Mouse (Mus musculus): ENCODE data around the gene Col5a3. TPM values are rescaled to one million over a fixed set of nuclear protein-coding genes. Genes with fewer than 3 reads are reported as not detected.
"Not testable (repeated sequence)": the region's sequence is repeated elsewhere in the genome, so short reads cannot be mapped to it uniquely, and the experiment has no call there.

The Col5a3 gene
- 1.2 and 1.3 TPM in 2 replicates for polyA plus RNA-seq (2012; rRNA removed)

DNA sequence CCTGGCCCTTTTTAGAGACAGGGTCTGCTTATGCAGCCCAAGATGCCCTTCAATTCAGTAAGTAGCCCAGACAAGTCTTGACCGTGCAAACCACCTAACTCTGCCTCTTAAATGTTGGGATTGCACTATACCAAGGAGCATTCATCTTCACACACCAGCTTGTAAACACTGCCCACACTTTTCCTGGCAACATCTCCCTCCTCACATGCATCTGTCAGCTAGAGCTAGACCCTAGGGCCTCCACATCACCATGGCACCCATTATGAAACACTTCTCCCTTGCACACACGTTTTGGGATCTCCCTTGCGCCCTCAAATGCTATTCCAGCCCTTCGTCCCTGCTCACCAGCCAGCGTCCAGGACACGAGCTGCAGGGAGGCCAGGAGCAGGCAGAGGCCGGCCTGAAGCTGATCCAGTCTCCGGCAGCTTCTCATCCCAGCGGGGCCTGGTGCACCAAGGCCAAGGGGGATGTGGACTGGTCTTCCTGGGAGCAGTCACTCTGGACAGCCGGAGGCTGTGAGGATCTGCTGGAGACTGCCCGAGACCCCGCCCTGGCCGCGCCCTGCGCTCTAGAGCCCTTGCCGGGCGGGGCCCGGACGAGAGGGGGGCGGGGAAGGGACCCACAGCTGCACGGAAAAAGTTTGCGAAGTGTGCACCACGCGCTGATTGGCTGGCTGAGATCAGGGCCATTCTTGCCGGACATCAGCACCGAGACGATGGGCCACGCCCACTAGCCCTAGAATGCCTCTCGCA, at the start of gene Col5a3:
Col5a3 (minus strand) TSS at position 547 of the 752 bp plus-strand sequence.
- peaks cover 6% of the 10 kb centered on the region for H3K4me1 ChIP-seq (ENCODE audit: control insufficient read depth, insufficient read depth, low read length)
- no peak within 1 kb of the TSS for H3K4me3 ChIP-seq (ENCODE audit: insufficient read depth, low read length)
- H3K27ac ChIP-seq (ENCODE audit: insufficient read depth, low read length), result no peak within 1 kb of the TSS
- TF ChIP-seq POLR2A (IDR thresholded peaks at IDR 0.05; ENCODE audit: extremely low read depth, insufficient read depth, low read length), result no peak
- TF ChIP-seq CTCF (IDR thresholded peaks at IDR 0.05; ENCODE audit: extremely low read depth, insufficient read depth, low read length), result no peak

DNA sequence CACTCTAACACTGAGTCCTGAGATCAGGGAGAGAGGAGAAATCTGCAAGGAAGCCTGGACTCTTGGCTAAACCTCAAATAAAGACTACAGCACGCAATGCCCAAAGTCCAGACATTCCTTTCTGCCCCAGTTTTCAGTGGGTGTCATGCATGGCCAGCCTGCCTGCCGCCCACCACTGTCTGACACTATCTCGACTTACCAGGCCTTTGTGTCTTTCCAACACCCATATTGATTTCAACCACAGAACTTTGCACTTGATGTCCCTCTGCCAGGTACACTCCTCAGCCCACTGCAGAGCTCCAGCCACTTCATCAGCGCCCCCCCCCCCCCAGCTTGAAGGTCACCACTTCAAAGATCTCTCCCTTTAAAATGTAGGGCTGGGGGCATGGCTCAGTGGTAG, 47.4 kb upstream of the Col5a3 start:
- TF ChIP-seq POLR2A (IDR thresholded peaks at IDR 0.05; ENCODE audit: extremely low read depth, insufficient read depth, low read length) (no peak), CTCF (IDR thresholded peaks at IDR 0.05; ENCODE audit: extremely low read depth, insufficient read depth, low read length) (no peak)
- H3K27ac ChIP-seq (ENCODE audit: insufficient read depth, low read length), result no peak overlapping the region
- no peak overlapping the region for H3K4me3 ChIP-seq (ENCODE audit: insufficient read depth, low read length)
- H3K4me1 ChIP-seq (ENCODE audit: control insufficient read depth, insufficient read depth, low read length), result no peaks in the 10 kb centered on the region

DNA sequence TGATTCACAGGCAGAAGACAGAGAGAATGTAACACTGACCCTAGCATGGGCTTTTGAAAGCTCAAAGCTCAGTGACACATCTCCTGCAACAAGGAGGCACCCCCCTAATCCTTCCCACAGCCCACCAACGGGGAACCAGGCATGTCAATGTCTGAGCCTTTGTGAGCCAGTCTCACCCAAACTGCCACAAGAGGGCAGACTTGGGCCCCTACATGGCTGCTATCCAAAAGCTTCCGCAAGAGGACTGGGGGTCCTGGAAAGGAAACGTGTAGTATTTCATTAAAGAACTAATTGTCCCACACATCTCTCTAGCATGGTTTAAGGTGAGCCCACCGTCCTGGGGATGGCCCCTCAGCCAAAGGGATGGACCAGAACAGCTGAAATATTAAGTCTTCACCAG, 47.0 kb upstream of the Col5a3 start:
- Histone ChIP-seq H3K4me1 (ENCODE audit: control insufficient read depth, insufficient read depth, low read length) (no peaks in the 10 kb centered on the region), H3K27ac (ENCODE audit: insufficient read depth, low read length) (no peak overlapping the region), H3K4me3 (ENCODE audit: insufficient read depth, low read length) (no peak overlapping the region)
- no peak for TF ChIP-seq POLR2A (IDR thresholded peaks at IDR 0.05; ENCODE audit: extremely low read depth, insufficient read depth, low read length)
- peak; percentile 52 for TF ChIP-seq CTCF (IDR thresholded peaks at IDR 0.05; ENCODE audit: extremely low read depth, insufficient read depth, low read length)

DNA sequence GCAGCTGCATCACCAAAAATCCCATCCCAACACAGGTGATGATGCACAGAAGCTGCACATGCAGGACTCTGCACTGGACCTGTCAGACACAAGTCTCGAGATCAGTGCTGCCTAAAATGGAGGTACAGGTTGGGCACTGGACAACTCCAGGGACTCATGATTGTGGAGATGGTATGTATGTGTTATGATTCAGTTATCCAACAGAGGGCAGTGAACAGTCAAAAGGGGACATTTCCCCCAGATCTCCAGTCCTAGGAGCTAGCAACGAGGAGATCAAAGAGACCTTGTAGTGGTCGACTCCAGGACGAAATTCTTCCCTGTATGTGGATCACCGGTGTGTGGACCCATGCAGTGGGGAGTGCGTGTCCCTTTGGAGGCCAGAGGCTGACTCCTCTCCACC, 45.1 kb upstream of the Col5a3 start:
- Histone ChIP-seq H3K4me3 (ENCODE audit: insufficient read depth, low read length) (no peak overlapping the region), H3K4me1 (ENCODE audit: control insufficient read depth, insufficient read depth, low read length) (no peaks in the 10 kb centered on the region), H3K27ac (ENCODE audit: insufficient read depth, low read length) (no peak overlapping the region)
- TF ChIP-seq POLR2A (IDR thresholded peaks at IDR 0.05; ENCODE audit: extremely low read depth, insufficient read depth, low read length) (no peak), CTCF (IDR thresholded peaks at IDR 0.05; ENCODE audit: extremely low read depth, insufficient read depth, low read length) (no peak)

DNA sequence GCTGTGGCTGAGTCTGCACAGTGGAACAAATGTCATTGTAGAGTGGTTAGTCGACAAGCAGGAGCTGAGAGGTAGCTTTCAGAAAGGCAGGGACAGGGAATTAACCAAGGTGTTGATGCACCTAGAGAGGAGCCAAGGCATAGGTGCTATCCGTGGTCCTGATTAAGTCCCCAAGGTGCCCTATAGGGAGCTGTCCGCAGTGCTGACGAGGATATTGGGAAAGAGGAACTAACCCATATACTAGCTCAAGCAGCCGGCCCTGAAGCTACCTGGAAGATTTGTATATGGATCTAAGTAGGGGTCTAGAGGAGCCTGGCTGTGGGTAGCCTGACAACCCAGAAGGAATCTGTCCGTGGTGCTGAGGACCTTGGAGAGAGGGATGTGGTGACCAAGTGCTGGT, 42.3 kb upstream of the Col5a3 start:
- Histone ChIP-seq H3K4me1 (ENCODE audit: control insufficient read depth, insufficient read depth, low read length) (no peaks in the 10 kb centered on the region), H3K4me3 (ENCODE audit: insufficient read depth, low read length) (no peak overlapping the region), H3K27ac (ENCODE audit: insufficient read depth, low read length) (no peak overlapping the region)
- TF ChIP-seq POLR2A (IDR thresholded peaks at IDR 0.05; ENCODE audit: extremely low read depth, insufficient read depth, low read length) (no peak), CTCF (IDR thresholded peaks at IDR 0.05; ENCODE audit: extremely low read depth, insufficient read depth, low read length) (no peak)

DNA sequence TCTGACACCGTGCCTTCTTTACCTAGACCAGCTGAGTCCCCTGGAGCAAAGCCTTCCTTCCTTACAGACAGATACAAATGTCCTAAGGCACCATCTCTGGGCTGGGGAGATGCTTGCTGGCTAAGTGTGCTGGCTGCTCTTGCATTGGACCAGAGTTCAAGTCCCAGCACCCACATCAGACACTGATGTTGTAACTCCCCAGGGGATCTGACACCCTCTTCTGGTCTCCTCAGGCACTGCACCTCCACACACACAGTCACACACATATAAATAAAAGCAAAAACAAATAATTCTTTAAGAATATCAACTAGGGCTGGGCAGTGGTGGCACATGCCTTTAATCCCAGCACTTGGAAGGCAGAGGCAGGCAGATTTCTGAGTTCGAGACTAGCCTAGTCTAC, 35.3 kb upstream of the Col5a3 start:
- Histone ChIP-seq H3K4me3 (ENCODE audit: insufficient read depth, low read length) (no peak overlapping the region), H3K4me1 (ENCODE audit: control insufficient read depth, insufficient read depth, low read length) (no peaks in the 10 kb centered on the region), H3K27ac (ENCODE audit: insufficient read depth, low read length) (no peak overlapping the region)
- TF ChIP-seq POLR2A (IDR thresholded peaks at IDR 0.05; ENCODE audit: extremely low read depth, insufficient read depth, low read length), result no peak
- TF ChIP-seq CTCF (IDR thresholded peaks at IDR 0.05; ENCODE audit: extremely low read depth, insufficient read depth, low read length), result no peak

DNA sequence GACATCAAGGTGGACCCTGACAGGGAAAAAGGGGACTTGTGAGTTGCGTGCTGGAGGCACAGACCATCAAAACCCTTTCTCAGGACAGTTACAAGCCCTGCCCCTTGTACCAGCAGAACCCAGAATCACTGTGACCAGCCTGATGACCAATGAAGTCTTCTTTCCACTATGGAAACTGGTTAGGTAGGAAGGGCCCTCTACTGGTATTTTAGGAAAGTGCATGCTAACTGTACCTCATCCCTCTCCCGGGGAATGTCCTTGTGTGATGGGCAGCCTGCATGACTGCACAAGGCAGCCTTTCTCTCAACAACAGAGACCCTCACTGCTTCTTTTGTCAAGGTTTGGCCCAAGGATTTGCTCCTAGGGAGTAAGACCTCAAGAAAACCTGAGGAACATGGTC, 27.8 kb upstream of the Col5a3 start:
- no peaks in the 10 kb centered on the region for H3K4me1 ChIP-seq (ENCODE audit: control insufficient read depth, insufficient read depth, low read length)
- H3K27ac ChIP-seq (ENCODE audit: insufficient read depth, low read length), result no peak overlapping the region
- H3K4me3 ChIP-seq (ENCODE audit: insufficient read depth, low read length), result no peak overlapping the region
- TF ChIP-seq CTCF (IDR thresholded peaks at IDR 0.05; ENCODE audit: extremely low read depth, insufficient read depth, low read length), result peak; percentile 58
- TF ChIP-seq POLR2A (IDR thresholded peaks at IDR 0.05; ENCODE audit: extremely low read depth, insufficient read depth, low read length), result no peak

DNA sequence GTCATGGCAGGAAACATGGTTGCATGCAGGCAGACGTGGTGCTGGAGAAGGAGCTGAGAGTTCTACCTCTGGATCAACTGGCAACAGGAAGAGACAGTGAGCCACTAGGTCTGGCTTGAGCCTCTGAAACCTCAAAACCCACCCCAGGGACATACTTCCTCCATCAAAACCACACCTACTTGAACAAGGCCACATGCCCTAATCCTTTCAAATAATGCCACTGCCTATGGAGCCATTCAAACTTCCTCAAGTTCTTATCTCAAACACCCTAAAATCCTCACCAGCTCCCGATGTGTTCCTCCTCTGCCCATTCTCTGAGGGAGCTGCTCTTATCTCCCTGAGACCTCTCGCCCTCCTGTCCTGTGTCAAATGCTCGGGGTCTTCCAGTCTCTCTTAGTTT, 27.3 kb upstream of the Col5a3 start:
- Histone ChIP-seq H3K4me1 (ENCODE audit: control insufficient read depth, insufficient read depth, low read length) (no peaks in the 10 kb centered on the region), H3K4me3 (ENCODE audit: insufficient read depth, low read length) (no peak overlapping the region), H3K27ac (ENCODE audit: insufficient read depth, low read length) (no peak overlapping the region)
- TF ChIP-seq POLR2A (IDR thresholded peaks at IDR 0.05; ENCODE audit: extremely low read depth, insufficient read depth, low read length) (no peak), CTCF (IDR thresholded peaks at IDR 0.05; ENCODE audit: extremely low read depth, insufficient read depth, low read length) (no peak)

DNA sequence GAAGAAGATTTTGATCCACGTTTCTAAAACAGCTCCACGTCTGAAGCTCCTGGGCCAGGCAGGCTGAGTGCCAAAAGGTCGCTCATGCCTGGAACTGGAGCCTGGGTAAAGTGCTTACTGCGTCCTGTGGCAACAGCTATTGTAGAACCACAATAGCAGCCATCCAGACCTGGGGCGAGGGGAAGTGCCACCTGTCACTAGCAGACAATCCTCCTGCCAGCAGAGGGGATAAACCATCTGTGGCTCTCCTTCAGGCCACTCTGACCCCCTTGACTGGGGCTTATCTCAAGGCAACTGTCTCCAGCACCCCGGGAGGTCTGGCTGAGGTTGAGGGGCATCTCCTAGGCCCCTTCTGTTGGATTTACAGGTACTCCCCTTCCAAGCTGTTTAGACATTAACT, 24.1 kb upstream of the Col5a3 start:
- Histone ChIP-seq H3K4me1 (ENCODE audit: control insufficient read depth, insufficient read depth, low read length) (no peaks in the 10 kb centered on the region), H3K4me3 (ENCODE audit: insufficient read depth, low read length) (no peak overlapping the region), H3K27ac (ENCODE audit: insufficient read depth, low read length) (no peak overlapping the region)
- TF ChIP-seq CTCF (IDR thresholded peaks at IDR 0.05; ENCODE audit: extremely low read depth, insufficient read depth, low read length) (no peak), POLR2A (IDR thresholded peaks at IDR 0.05; ENCODE audit: extremely low read depth, insufficient read depth, low read length) (no peak)

DNA sequence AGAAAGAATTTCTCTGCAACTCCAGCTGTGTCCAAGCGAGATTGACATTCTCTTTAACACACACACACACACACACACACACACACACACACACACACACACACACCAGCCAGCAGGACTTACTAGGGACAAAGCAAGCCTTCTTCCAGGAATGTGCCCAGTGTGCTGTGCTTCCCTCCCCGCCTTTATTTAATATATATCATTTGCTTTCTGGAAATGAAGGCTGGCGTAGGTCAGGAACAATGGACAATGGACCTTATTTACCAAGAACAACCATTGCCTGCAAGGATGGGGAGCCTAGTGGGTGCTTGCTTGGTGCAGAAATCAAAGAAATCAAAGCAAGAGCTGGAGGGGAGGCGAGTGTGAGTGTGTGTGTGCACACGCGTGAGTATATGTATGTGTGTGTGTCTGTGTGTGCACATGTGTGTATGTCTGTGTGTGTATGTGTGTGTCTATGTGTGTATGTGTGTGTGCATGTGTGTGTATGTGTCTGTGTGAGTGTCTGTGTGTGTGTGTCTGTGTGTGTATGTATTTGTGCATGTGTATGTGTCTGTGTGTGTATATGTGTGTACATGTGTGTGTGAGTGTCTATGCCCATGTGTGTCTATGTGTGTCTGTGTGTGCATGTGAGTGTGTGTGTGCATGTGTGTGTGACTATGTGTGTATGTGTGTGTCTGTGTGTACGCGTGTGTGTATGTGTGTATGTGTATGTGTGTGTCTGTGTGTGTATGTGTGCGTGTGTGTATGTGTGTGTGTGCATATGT, 22.5 kb upstream of the Col5a3 start:
- Histone ChIP-seq H3K4me1 (ENCODE audit: control insufficient read depth, insufficient read depth, low read length) (no peaks in the 10 kb centered on the region), H3K27ac (ENCODE audit: insufficient read depth, low read length) (no peak overlapping the region), H3K4me3 (ENCODE audit: insufficient read depth, low read length) (no peak overlapping the region)
- TF ChIP-seq CTCF (IDR thresholded peaks at IDR 0.05; ENCODE audit: extremely low read depth, insufficient read depth, low read length), result no peak

DNA sequence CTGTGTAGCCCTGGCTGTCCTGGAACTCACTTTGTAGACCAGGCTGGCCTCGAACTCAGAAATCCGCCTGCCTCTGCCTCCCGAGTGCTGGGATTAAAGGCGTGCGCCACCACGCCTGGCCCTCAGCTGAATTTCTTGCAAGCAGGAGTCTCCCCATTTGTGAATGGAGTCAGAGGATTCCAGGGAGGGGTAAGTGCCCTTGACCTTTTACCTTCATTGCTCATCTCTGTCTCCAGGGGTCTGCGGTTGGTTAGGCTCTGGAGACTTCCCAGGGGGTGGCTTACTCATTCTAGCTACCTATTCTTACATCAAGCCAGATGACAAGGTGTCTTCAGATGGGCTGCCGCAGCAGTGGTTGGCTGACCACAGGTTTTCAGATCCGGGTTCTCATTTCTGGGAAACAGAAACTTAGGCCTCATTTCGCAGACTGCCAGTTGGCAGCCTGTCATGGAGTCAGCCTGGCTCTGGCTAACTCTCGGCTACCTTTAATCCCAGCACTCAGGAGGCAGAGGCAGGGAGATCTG, 20.6 kb upstream of the Col5a3 start:
- H3K4me3 ChIP-seq (ENCODE audit: insufficient read depth, low read length); H3K27ac ChIP-seq (ENCODE audit: insufficient read depth, low read length); H3K4me1 ChIP-seq (ENCODE audit: control insufficient read depth, insufficient read depth, low read length): not testable (repeated sequence)
